Comparison of ENCODE assay signal across 1 mouse cellular context in genomic region chr7:102242917-102243316, GRCm38 (mm10).
TF ChIP-seq lines count a peak whose summit lies in the region.

No protein-coding gene starts in this region.

TF ChIP-seq in MEL, 35 proteins besides CTCF, POLR2A, EP300 and RAD21:
- TF ChIP-seq TCF12 (IDR thresholded peaks at IDR 0.05; ENCODE audit: low read depth, low read length) (peak; percentile 29; the same call in 1 of the 2 replicates), JUND (IDR thresholded peaks at IDR 0.05; ENCODE audit: low read depth, low read length) (no peak), SIN3A (IDR thresholded peaks at IDR 0.05; ENCODE audit: low read length) (peak; percentile 37; the same call in 1 of the 2 replicates), GATA1 (IDR thresholded peaks at IDR 0.05; ENCODE audit: low read depth, low read length) (peak; percentile 81), POLR2AphosphoS5 (IDR thresholded peaks at IDR 0.05; ENCODE audit: borderline replicate concordance, low read depth, low read length) (no peak), MYB (IDR thresholded peaks at IDR 0.05; ENCODE audit: low read depth, low read length) (0 out of 2 replicates have a peak, but pooled peaks have one; percentile 16), KAT2A (conservative IDR thresholded peaks at IDR 0.05; ENCODE audit: low read depth, low read length) (no peak), ZNF384 (IDR thresholded peaks at IDR 0.05; ENCODE audit: low read depth, low read length) (no peak), MAZ (IDR thresholded peaks at IDR 0.05; ENCODE audit: low read depth, low read length) (no peak), TBP (IDR thresholded peaks at IDR 0.05; ENCODE audit: low read depth, low read length) (no peak), ZC3H11A (IDR thresholded peaks at IDR 0.05; ENCODE audit: low read depth, low read length) (no peak), E2F4 (IDR thresholded peaks at IDR 0.05; ENCODE audit: borderline replicate concordance, low read depth, low read length) (no peak), ETS1 (IDR thresholded peaks at IDR 0.05; ENCODE audit: low read depth, low read length) (peak; percentile 79), USF1 (IDR thresholded peaks at IDR 0.05; ENCODE audit: low read depth, low read length) (no peak), USF2 (IDR thresholded peaks at IDR 0.05; ENCODE audit: borderline replicate concordance in 1 of 2, insufficient read depth in 1 of 2, low read depth in 1 of 2, low read length in 2 of 2) (no peak), NRF1 (IDR thresholded peaks at IDR 0.05; ENCODE audit: insufficient read depth, low read depth, low read length, poor library complexity, severe bottlenecking) (no peak), TAL1 (IDR thresholded peaks at IDR 0.05; ENCODE audit: low read length) (peak; percentile 1; the same call in 1 of the 2 replicates), SMC3 (IDR thresholded peaks at IDR 0.05; ENCODE audit: low read depth, low read length) (no peak), NELFE (IDR thresholded peaks at IDR 0.05; ENCODE audit: low read depth, low read length) (no peak), HCFC1 (IDR thresholded peaks at IDR 0.05; ENCODE audit: low read depth, low read length) (0 out of 2 replicates have a peak, but pooled peaks have one; percentile 13), BHLHE40 (IDR thresholded peaks at IDR 0.05; ENCODE audit: borderline replicate concordance, low read depth, low read length) (no peak), ZMIZ1 (IDR thresholded peaks at IDR 0.05; ENCODE audit: low read depth, low read length) (no peak), MYC (IDR thresholded peaks at IDR 0.05; ENCODE audit: low read depth, low read length) (peak; percentile 19; the same call in 1 of the 2 replicates), CHD2 (IDR thresholded peaks at IDR 0.05; ENCODE audit: low read length) (no peak), CHD1 (IDR thresholded peaks at IDR 0.05; ENCODE audit: low read depth, low read length) (no peak), RCOR1 (IDR thresholded peaks at IDR 0.05; ENCODE audit: low read depth, low read length) (peak; percentile 70; the same call in 1 of the 2 replicates), POLR2AphosphoS2 (IDR thresholded peaks at IDR 0.05; ENCODE audit: low read length) (no peak; the same call in 1 of the 2 replicates), GABPA (IDR thresholded peaks at IDR 0.05; ENCODE audit: low read depth, low read length) (no peak), UBTF (IDR thresholded peaks at IDR 0.05; ENCODE audit: borderline replicate concordance, insufficient read depth, low read depth, low read length) (no peak), MAFK (IDR thresholded peaks at IDR 0.05; ENCODE audit: borderline replicate concordance, low read depth, low read length) (no peak; the same call in 1 of the 2 replicates), ZKSCAN1 (IDR thresholded peaks at IDR 0.05; ENCODE audit: low read depth, low read length) (no peak), MXI1 (IDR thresholded peaks at IDR 0.05; ENCODE audit: low read depth, low read length) (peak; percentile 8; the same call in 1 of the 2 replicates), MEF2A (IDR thresholded peaks at IDR 0.05; ENCODE audit: extremely low read depth, insufficient replicate concordance, low read depth, low read length, poor library complexity, severe bottlenecking) (no peak), MAX (IDR thresholded peaks at IDR 0.05; ENCODE audit: low read length) (no peak), ELF1 (IDR thresholded peaks at IDR 0.05; ENCODE audit: low read depth, low read length) (no peak)
